Mouse (Mus musculus) kidney, embryonic 14.5 days (tissue): ENCODE measurements around the gene Man1a. TPM values are rescaled to one million over a fixed set of nuclear protein-coding genes. Genes with fewer than 3 reads are reported as not detected.

ENCODE experiments used
- ATAC-seq: fragments of 200-750 bp; cut with Nextera tagmentation; 2 replicates; pipeline ENCODE4 v1.8.0; 2017; ENCODE audit warnings: moderate number of reproducible peaks, mild to moderate bottlenecking, moderate TSS enrichment, moderate library complexity; ENCODE audit not compliant: low FRiP score, low TSS enrichment
- H3K27ac ChIP-seq: fragments of 300-500 bp; sonication (generic); 2 replicates; pipeline ENCODE4 v1.5.1; 2014; ENCODE audit warnings: low read depth, mild to moderate bottlenecking, low read length, moderate library complexity, mixed read lengths
- H3K27me3 ChIP-seq: fragments of 300-500 bp; sonication (generic); 2 replicates; pipeline ENCODE4 v1.6.1; 2014; ENCODE audit warnings: mild to moderate bottlenecking, low read length; ENCODE audit not compliant: control insufficient read depth, insufficient read depth
- H3K36me3 ChIP-seq: fragments of 300-500 bp; sonication (generic); 2 replicates; pipeline ENCODE4 v1.6.1; 2014; ENCODE audit warnings: low read length, mixed read lengths; ENCODE audit not compliant: control insufficient read depth, insufficient read depth
- H3K4me1 ChIP-seq: fragments of 300-500 bp; sonication (generic); 2 replicates; pipeline ENCODE4 v1.6.1; 2014; ENCODE audit warnings: low read length, mixed read lengths; ENCODE audit not compliant: control insufficient read depth, insufficient read depth
- H3K4me2 ChIP-seq: fragments of 300-500 bp; sonication (generic); replicated peaks from 2 replicates; pipeline ENCODE4 v1.6.1; 2014; ENCODE audit warnings: low read depth, mild to moderate bottlenecking, low read length
- H3K4me3 ChIP-seq: fragments of 300-500 bp; sonication (generic); 2 replicates; pipeline ENCODE4 v1.5.1; 2014; ENCODE audit warnings: mild to moderate bottlenecking, low read length
- H3K9ac ChIP-seq: fragments of 300-500 bp; sonication (generic); 2 replicates; pipeline ENCODE4 v1.6.1; 2014; ENCODE audit warnings: low read depth, mild to moderate bottlenecking, low read length, moderate library complexity
- H3K9me3 ChIP-seq: fragments of 300-500 bp; sonication (generic); 2 replicates; pipeline ENCODE4 v1.6.1; 2016; ENCODE audit warnings: low read length; ENCODE audit not compliant: control insufficient read depth
- WGBS: fragments of 180-500 bp; shearing (Covaris S2); extraction: QIAGEN DNeasy Blood & Tissue Kit; methylation state at CpG from one replicate; pipeline ENCODE4 v1.1.7; 2014; 5-methylcytosine and 5-hydroxymethylcytosine counted together
- polyA plus RNA-seq: library from polyadenylated mRNA; unstranded; fragments of >200 nt; fragmentation: Nextera tagmentation; extraction: Ambion mirVana; gene quantifications from 2 replicates; pipeline ENCODE4 v1.2.1, GENCODE M21; 2014

The Man1a gene
- polyA plus RNA-seq, 1 experiment from 2014 or later, result 13.9 TPM

DNA sequence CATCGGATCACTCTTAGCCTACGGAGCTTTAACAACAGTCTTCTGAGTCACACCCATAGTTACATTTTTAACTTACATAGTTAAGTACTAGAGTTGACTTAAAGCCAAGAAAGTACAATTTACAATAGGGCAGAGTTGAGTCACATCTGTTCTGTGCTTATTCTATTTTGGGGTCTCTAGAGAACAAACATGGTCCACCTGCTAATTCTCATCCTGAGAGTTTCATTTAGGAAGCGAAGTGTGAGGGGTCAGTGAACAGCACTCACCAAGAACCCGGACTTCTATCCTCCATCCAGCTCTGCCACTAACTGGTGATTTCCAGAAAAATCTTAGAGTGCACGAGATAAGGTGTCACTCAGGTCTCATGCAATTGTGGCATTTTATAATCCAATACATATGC lies 7.0 kb downstream of the Man1a start:
- H3K36me3 ChIP-seq, result no peaks in the 10 kb centered on the region
- no peaks in the 10 kb centered on the region for H3K9me3 ChIP-seq
- no peaks in the 10 kb centered on the region for H3K27me3 ChIP-seq
- no peak overlapping the region for H3K9ac ChIP-seq
- no peak overlapping the region for H3K27ac ChIP-seq
- WGBS, result 93% methylated on average over 5 of the region's 5 CpGs
- ATAC-seq, result no peak
- H3K4me2 ChIP-seq, result no peak overlapping the region
- peaks cover 15% of the 10 kb centered on the region for H3K4me1 ChIP-seq
- no peak overlapping the region for H3K4me3 ChIP-seq

DNA sequence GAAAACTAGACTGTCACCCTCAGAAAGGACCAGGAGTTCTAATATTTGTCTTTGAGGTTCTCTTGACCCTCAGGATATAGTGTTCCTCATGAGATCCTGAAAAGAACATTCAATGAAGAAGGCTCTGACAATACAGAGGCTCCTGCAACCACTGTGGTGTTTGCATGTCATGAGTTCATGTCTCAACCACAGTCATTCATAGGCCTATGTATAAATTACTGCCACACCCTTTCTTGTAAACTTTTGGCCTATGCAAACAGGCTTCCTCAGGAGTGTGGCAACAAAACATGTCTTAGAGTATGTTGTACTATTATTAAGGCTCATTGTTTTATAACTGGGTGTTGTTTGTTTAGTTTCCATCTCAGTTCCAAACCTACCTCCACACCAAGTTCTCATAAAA lies 9.7 kb downstream of the Man1a start:
- no peak for ATAC-seq
- no peak overlapping the region for H3K9ac ChIP-seq
- no peak overlapping the region for H3K27ac ChIP-seq
- no peaks in the 10 kb centered on the region for H3K9me3 ChIP-seq
- no peak overlapping the region for H3K4me3 ChIP-seq
- H3K27me3 ChIP-seq, result no peaks in the 10 kb centered on the region
- no peaks in the 10 kb centered on the region for H3K36me3 ChIP-seq
- H3K4me1 ChIP-seq, result no peaks in the 10 kb centered on the region
- no peak overlapping the region for H3K4me2 ChIP-seq

DNA sequence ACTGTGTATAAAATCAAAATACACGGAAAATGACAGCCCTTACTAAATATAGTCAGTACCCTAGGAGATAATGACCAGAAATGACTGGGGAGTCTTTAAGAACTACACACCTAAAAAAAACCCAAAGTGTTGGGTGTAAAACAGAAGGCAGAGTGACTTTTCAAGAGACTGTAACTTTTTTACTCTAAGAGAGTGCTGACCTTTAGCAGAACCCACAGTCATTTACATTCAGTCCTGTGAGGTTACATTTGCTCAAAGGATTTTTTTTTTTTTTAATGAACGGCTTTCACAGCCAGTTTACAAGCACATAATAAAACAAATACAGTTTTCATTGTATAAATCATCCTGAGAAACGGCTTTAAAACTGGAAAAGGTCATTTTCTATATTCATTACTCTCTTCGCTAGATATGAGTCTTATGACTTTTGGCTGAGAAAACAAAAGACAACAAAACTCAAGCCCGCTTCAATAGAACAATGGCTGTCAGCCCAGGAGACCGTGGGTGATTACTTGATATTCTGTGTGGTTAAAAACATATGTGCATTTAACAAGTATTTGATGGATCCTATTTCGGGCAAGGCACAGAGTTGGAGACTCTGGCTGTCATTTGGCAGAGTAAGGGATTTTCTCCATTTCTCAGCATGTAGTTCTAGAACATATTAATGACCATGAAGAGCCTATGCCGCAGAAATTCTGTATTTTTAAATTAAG lies 12.7 kb downstream of the Man1a start:
- H3K4me3 ChIP-seq, result no peak overlapping the region
- no peak overlapping the region for H3K27ac ChIP-seq
- no peak overlapping the region for H3K4me2 ChIP-seq
- no peak for ATAC-seq
- 55% methylated on average over 8 of the region's 8 CpGs for WGBS
- H3K4me1 ChIP-seq, result no peaks in the 10 kb centered on the region
- H3K36me3 ChIP-seq, result no peaks in the 10 kb centered on the region; the same call in 1 of the 2 replicates
- H3K27me3 ChIP-seq, result no peaks in the 10 kb centered on the region
- H3K9me3 ChIP-seq, result no peaks in the 10 kb centered on the region
- H3K9ac ChIP-seq, result no peak overlapping the region

DNA sequence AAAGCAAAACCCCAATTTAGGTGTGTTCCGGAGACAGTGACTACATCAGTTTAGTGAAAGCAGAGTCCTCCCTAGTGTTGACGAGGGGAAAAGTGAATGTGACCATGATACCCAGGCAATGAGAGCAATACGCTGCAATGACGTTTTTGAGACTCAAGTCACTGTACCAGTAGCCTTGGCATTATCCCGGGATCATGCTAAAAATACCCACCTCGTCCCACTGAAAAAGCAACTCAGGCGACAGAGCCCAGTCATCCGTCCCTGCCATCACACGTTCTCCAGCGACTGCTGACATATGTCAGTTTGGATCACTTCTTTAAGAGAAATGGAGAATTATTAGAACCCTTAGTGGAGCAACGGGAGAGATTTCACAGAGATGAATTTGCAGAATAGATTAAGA lies 13.6 kb downstream of the Man1a start:
- Histone ChIP-seq H3K36me3 (no peaks in the 10 kb centered on the region; the same call in 1 of the 2 replicates), H3K27me3 (no peaks in the 10 kb centered on the region), H3K27ac (no peak overlapping the region), H3K9ac (no peak overlapping the region), H3K4me1 (no peaks in the 10 kb centered on the region), H3K4me3 (no peak overlapping the region), H3K9me3 (no peaks in the 10 kb centered on the region), H3K4me2 (no peak overlapping the region)
- 93% methylated on average over 11 of the region's 11 CpGs for WGBS
- ATAC-seq, result no peak

DNA sequence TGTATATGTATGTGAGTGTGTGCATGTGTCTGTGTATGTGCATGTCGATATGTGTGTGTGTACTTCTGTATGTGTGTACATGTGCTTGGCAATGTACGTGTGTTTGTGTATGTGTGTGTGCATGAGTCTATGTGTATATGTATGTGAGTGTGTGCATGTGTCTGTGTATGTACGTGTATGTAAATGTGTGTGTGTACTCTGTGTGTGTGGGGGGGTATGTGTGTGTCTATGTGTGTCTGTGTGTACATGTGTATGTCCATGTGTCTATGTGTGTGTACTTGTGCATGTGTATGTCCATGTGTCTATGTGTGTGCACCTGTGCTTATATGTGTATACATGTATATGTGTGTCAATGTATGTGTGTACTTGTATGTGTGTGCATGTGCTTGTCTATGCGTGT lies 15.2 kb downstream of the Man1a start:
- WGBS, result 96% methylated on average over 4 of the region's 4 CpGs
- Histone ChIP-seq H3K9ac (no peak overlapping the region), H3K27me3 (no peaks in the 10 kb centered on the region), H3K27ac (no peak overlapping the region), H3K36me3 (no peaks in the 10 kb centered on the region; the same call in 1 of the 2 replicates), H3K4me1 (no peaks in the 10 kb centered on the region), H3K4me2 (no peak overlapping the region), H3K9me3 (no peaks in the 10 kb centered on the region), H3K4me3 (no peak overlapping the region)
- no peak for ATAC-seq

DNA sequence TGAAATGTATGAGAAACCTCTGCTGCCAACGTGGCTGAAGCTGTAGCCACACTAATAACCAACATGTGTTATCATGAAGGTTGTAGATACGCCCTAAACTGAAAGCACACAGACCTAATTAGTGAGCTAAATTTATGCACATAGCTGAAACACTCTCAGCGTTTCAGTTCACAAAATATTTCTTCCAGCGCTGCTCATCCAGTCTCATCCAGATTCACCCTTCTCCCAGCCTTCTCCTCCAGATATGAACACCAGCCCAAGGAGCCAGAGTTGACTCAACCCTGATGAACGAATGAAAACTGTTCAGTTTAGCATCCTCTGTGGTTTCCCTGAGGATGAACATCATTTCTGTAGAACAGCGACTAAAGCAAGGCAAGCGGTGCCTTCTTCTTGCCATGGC lies 15.8 kb downstream of the Man1a start:
- Histone ChIP-seq H3K4me2 (no peak overlapping the region), H3K27ac (no peak overlapping the region), H3K4me1 (no peaks in the 10 kb centered on the region), H3K4me3 (no peak overlapping the region), H3K9ac (no peak overlapping the region), H3K36me3 (no peaks in the 10 kb centered on the region; the same call in 1 of the 2 replicates), H3K9me3 (no peaks in the 10 kb centered on the region), H3K27me3 (no peaks in the 10 kb centered on the region)
- 88% methylated on average over 7 of the region's 7 CpGs for WGBS
- ATAC-seq, result no peak

DNA sequence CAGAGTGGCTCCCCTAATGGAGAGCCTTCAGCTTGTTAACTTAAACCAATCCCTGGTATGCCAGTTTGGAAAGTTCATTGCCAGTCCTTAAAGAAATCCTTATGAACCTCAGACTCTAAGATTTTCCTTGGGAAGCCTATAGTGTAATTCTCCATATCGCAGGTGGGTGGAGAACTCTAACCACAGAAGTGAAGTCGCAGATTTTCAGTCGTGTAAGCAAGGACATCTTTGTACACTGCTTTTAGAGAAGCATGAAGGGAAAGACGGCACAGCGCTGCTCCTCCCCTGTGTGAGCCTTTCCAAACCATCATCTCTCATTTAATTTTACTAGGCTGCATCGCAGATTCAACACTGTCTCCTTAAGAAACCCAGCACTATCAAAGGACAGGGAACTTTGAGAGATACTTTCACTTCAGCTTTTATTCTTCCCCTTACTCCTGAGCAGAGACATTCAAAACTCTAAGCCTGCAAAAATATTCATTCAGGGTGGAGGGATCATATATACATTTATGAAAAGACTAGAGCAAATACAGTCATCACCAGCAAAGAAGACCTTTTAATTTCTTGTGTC lies 16.6 kb downstream of the Man1a start:
- Histone ChIP-seq H3K4me2 (no peak overlapping the region), H3K36me3 (no peaks in the 10 kb centered on the region; the same call in 1 of the 2 replicates), H3K9ac (no peak overlapping the region), H3K4me1 (no peaks in the 10 kb centered on the region), H3K27ac (no peak overlapping the region), H3K27me3 (no peaks in the 10 kb centered on the region), H3K9me3 (no peaks in the 10 kb centered on the region), H3K4me3 (no peak overlapping the region)
- WGBS, result 58% methylated on average over 6 of the region's 6 CpGs
- ATAC-seq, result no peak; the same call in 1 of the 2 replicates

DNA sequence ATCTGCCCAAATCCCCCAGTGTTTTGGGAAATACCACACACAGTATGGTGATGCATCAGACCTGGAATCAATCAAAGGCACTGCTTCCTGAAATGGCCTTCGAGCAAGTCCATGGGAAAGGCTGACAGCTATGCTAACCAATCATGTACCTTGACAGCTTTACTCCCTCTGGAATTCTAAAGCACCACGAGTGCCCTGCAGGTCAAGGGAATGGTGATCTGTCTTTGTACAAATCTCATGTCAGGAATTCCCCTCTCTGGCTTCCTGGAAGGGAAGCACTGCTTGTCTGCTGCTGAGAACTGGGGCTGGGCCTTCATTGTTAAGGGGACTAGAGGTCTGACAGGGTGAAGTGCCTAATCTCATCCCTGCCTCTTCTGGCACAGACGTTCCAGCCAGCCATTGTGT lies 17.3 kb downstream of the Man1a start:
- Histone ChIP-seq H3K4me3 (no peak overlapping the region), H3K4me1 (no peaks in the 10 kb centered on the region), H3K27me3 (no peaks in the 10 kb centered on the region), H3K36me3 (no peaks in the 10 kb centered on the region; the same call in 1 of the 2 replicates), H3K9ac (no peak overlapping the region), H3K27ac (no peak overlapping the region), H3K4me2 (no peak overlapping the region), H3K9me3 (no peaks in the 10 kb centered on the region)
- WGBS, result 7% methylated on average over 3 of the region's 3 CpGs
- peak; percentile 35; the same call in 1 of the 2 replicates for ATAC-seq

DNA sequence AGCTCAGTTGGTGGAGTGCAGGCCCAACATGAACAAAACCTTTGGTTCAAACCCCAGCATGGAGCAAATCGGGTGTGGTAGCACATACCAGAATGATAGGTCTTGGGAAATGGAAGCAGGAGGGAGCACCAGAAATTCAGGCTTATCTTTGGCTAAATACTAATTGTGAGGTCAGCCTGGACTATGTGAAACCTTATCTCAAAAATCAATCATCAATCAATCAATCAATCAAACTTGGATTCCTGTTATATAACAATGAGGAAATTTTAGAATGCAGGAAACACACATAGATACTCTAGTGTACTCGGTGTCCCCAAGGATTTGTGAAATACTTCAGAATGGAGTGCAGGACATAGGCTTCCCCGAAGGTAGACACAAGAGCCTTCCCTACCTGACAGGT lies 17.8 kb downstream of the Man1a start:
- Histone ChIP-seq H3K4me3 (no peak overlapping the region), H3K27me3 (no peaks in the 10 kb centered on the region), H3K4me1 (no peaks in the 10 kb centered on the region), H3K9me3 (no peaks in the 10 kb centered on the region), H3K27ac (no peak overlapping the region), H3K4me2 (no peak overlapping the region), H3K9ac (no peak overlapping the region), H3K36me3 (no peaks in the 10 kb centered on the region; the same call in 1 of the 2 replicates)
- WGBS, result 71% methylated on average over 3 of the region's 3 CpGs
- ATAC-seq, result no peak
